Mouse (Mus musculus) lung, postnatal 0 days (tissue): ENCODE data around the gene Tango6. TPM values are rescaled to one million over a fixed set of nuclear protein-coding genes. Genes with fewer than 3 reads are reported as not detected.

Experiments used
- ATAC-seq: fragments of 200-750 bp; cut with Nextera tagmentation; 2 replicates; pipeline ENCODE4 v1.8.0; 2017; ENCODE audit warnings: moderate library complexity
- DNase-seq: peaks from one replicate; pipeline ENCODE4 v3.0.0-alpha.2; 2016; ENCODE audit warnings: low spot score
- H3K27ac ChIP-seq: fragments of 300-500 bp; sonication (generic); 2 replicates; pipeline ENCODE4 v1.5.1; 2014; ENCODE audit warnings: antibody characterized with exemption, mild to moderate bottlenecking, low read length, mixed read lengths
- H3K27me3 ChIP-seq: fragments of 300-500 bp; sonication (generic); replicated peaks from 2 replicates; pipeline ENCODE4 v1.6.1; 2014; ENCODE audit warnings: low read length, mixed read lengths; ENCODE audit not compliant: insufficient read depth
- H3K36me3 ChIP-seq: fragments of 300-500 bp; sonication (generic); 2 replicates; pipeline ENCODE4 v1.6.1; 2014; ENCODE audit warnings: low read length, mixed read lengths; ENCODE audit not compliant: insufficient read depth
- H3K4me1 ChIP-seq: fragments of 300-500 bp; sonication (generic); 2 replicates; pipeline ENCODE4 v1.6.1; 2014; ENCODE audit warnings: antibody characterized with exemption, low read depth, low read length, mixed read lengths; ENCODE audit not compliant: insufficient read depth
- H3K4me2 ChIP-seq: fragments of 300-500 bp; sonication (generic); replicated peaks from 2 replicates; pipeline ENCODE4 v1.6.1; 2014; ENCODE audit warnings: low read depth, mild to moderate bottlenecking, low read length, moderate library complexity, mixed read lengths
- H3K4me3 ChIP-seq: fragments of 300-500 bp; sonication (generic); 2 replicates; pipeline ENCODE4 v1.5.1; 2014; ENCODE audit warnings: low read depth, low read length
- H3K9ac ChIP-seq: fragments of 300-500 bp; sonication (generic); replicated peaks from 2 replicates; pipeline ENCODE4 v1.6.1; 2014; ENCODE audit warnings: low read depth, mild to moderate bottlenecking
- H3K9me3 ChIP-seq: fragments of 300-500 bp; sonication (generic); 2 replicates; pipeline ENCODE4 v1.6.1; 2016; ENCODE audit warnings: low read length, mixed read lengths
- CTCF ChIP-seq: IDR thresholded peaks from 2 replicates; pipeline ENCODE4 v1.5.1; 2016; ENCODE audit warnings: antibody characterized with exemption, mild to moderate bottlenecking
- EP300 ChIP-seq: IDR thresholded peaks from 2 replicates; pipeline ENCODE4 v1.6.1; 2016; ENCODE audit warnings: antibody characterized with exemption, mild to moderate bottlenecking, control low read depth
- WGBS: fragments of 180-500 bp; shearing (Covaris S2); extraction: QIAGEN DNeasy Blood & Tissue Kit; methylation state at CpG from one replicate; pipeline ENCODE4 v1.1.7; 2014; 5-methylcytosine and 5-hydroxymethylcytosine counted together
- polyA plus RNA-seq: library from polyadenylated mRNA; unstranded; fragments of >200 nt; fragmentation: Nextera tagmentation; extraction: Ambion mirVana; gene quantifications from 2 replicates; pipeline ENCODE4 v1.2.1, GENCODE M21; 2015

Tango6 gene
- polyA plus RNA-seq, 1 experiment from 2014 or later: 3.5 TPM

DNA sequence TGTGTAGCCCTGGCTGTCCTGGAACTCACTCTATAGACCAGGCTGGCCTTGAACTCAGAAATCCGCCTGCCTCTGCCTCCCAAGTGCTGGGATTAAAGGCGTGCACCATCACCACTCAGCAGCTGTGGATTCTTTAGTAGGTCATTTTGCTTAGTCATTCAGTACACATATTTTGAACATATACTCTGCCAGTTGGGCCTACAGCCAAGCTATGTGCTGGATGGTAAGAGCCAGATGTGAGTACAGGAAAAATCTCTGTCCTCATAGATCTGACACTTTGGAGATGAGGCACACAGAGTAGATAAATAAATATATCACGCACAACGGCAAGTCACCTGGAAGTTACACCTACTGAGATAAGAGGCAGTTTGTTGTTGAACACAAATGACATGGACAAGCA, 129.7 kb downstream of the Tango6 start:
- Histone ChIP-seq H3K4me2 (no peak overlapping the region), H3K27ac (no peak overlapping the region), H3K9ac (no peak overlapping the region), H3K27me3 (no peaks in the 10 kb centered on the region), H3K4me3 (no peak overlapping the region), H3K36me3 (no peaks in the 10 kb centered on the region), H3K4me1 (no peaks in the 10 kb centered on the region), H3K9me3 (no peaks in the 10 kb centered on the region)
- DNase-seq (peak; percentile 45), ATAC-seq (no peak; the same call in 1 of the 2 replicates)
- WGBS: 77% methylated on average over 4 of the region's 4 CpGs
- TF ChIP-seq EP300 (no peak), CTCF (no peak)

DNA sequence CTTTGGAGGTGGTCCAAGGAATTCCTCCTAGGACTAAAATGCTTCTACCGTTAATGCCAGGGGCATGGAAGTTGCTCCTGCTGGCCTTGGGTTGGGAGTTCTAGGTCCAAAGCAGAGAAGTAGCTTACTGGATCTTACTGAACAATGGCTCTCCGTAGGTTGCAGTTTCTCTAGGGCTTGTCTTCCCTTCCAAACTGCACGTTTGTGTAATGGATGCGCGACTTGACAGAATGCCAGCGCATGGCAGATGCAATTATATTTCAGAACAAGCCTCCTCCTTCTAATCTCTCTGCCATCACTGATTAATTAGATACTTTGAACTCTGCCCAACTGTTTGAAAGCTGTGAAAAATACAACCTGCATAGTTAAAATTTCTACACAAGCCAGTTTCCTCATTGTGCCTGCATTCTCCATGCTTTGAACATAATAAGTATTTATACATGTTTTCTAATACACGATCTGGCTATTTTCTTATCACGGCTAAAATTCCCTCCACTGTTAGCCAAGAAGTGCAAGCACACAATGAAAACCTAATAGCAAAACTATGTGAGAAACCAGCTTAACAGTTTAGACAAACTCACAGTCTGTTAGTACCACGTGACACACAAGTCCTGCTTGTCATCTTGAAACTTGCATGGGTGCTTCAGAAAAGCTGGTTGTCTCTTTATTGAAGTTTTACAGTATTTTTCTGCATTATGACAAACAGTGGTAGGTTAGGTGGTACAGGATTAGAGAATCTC, 133.7 kb downstream of the Tango6 start:
- no peak overlapping the region for H3K4me2 ChIP-seq
- peak; percentile 41 for DNase-seq
- no peak for ATAC-seq
- no peaks in the 10 kb centered on the region; the same call in 1 of the 2 replicates for H3K36me3 ChIP-seq
- H3K4me1 ChIP-seq: no peaks in the 10 kb centered on the region
- H3K9ac ChIP-seq: no peak overlapping the region
- TF ChIP-seq CTCF: no peak
- no peak for TF ChIP-seq EP300
- H3K9me3 ChIP-seq: no peaks in the 10 kb centered on the region
- WGBS: 44% methylated on average over 9 of the region's 9 CpGs
- no peaks in the 10 kb centered on the region for H3K27me3 ChIP-seq
- H3K27ac ChIP-seq: no peak overlapping the region
- no peak overlapping the region for H3K4me3 ChIP-seq

DNA sequence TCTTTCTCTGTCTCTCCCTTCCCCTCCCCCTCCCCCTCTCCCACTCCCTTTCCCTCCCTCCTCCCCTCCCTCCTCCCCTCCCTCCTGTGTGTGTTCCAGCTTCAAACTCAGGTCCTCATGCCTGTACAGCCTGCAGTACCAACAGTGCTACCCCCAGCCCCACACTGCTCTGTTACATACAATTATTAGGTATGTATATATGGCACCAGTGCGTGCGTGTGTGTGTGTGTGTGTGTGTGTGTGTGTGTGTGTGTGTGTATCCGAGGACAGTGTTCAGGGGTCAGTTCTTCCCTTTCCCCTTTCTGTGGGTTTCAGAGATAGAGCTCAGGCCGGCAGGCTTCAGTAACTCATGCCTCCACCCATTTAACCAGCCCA, 134.3 kb downstream of the Tango6 start:
- H3K4me1 ChIP-seq: no peaks in the 10 kb centered on the region
- no peak for TF ChIP-seq CTCF
- TF ChIP-seq EP300: no peak
- H3K27ac ChIP-seq: no peak overlapping the region

DNA sequence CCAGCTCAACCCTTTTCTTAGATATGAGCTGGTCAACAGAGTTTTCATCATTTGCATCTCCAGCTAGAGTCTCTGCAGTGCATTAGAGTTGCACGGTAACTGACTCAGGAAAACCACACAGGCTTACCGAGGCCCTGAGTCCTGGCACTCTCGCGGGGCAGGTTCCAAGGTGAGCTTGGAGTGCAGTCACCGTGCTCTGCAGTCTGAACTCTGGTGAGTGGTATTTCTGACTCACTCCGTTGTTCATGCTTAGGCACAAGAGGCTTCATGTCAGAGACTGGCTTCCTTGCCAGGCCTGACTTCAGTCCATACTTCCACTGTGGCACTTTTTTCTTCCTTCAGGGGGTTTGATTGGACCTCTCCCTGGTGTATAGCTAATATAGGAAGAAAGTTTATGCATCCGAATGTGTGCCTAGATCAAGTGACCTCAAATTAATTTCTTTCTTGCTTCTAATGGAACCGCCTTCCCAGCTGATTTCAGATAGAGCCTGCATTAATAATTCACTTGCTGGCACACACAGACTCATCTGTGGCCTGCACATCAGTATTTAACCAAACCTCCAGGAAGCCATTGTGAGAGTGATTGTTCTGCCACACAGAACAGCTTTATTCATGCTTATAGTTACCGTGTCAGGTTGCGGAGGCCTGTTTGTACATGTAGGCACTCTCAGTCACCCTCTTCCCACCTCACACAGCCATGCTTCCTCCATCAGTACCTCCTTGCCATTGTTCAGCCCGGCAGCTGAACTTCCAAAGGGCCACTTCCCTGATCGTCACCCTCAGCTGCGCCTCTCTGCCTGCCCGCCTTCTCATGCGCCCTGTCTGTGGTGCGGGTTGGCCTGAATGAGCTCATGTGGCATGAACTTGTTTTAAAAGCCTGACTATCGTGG, 136.0 kb downstream of the Tango6 start:
- Histone ChIP-seq H3K4me1 (no peaks in the 10 kb centered on the region), H3K4me3 (no peak overlapping the region), H3K27me3 (no peaks in the 10 kb centered on the region), H3K4me2 (no peak overlapping the region), H3K9ac (no peak overlapping the region), H3K9me3 (no peaks in the 10 kb centered on the region), H3K27ac (no peak overlapping the region), H3K36me3 (no peaks in the 10 kb centered on the region; the same call in 1 of the 2 replicates)
- DNase-seq (no peak), ATAC-seq (no peak)
- WGBS: 75% methylated on average over 17 of the region's 17 CpGs
- TF ChIP-seq CTCF (no peak), EP300 (no peak)

More for the DNA sequence above, 134.3 kb downstream of the Tango6 start:
- Histone ChIP-seq H3K4me3 (no peak overlapping the region), H3K27me3 (no peaks in the 10 kb centered on the region), H3K9me3 (no peaks in the 10 kb centered on the region), H3K4me2 (no peak overlapping the region), H3K36me3 (no peaks in the 10 kb centered on the region; the same call in 1 of the 2 replicates), H3K9ac (no peak overlapping the region)
- WGBS: 59% methylated on average over 4 of the region's 4 CpGs
- DNase-seq (no peak), ATAC-seq (no peak)

DNA sequence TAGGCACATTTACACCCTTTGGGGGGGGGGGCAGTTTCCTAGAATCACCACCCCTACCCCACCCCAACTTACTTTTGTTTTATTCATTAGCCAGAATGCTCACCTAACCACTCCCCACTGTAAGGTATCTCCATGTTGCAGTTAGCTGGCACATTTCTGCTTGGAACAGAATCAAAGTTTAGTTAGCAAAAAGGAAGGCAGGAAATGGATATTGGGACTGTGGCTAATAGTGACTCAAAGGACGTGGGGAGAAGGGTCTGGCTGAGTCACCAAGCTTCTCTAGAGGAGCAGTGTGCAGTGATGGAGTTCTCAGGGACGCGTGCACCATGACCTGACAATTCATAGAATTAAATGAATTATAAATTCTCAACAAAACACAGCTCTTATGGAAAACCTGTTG, 136.7 kb downstream of the Tango6 start:
- 74% methylated on average over 3 of the region's 3 CpGs for WGBS
- Histone ChIP-seq H3K4me2 (no peak overlapping the region), H3K36me3 (no peaks in the 10 kb centered on the region; the same call in 1 of the 2 replicates), H3K4me1 (no peaks in the 10 kb centered on the region), H3K9me3 (no peaks in the 10 kb centered on the region), H3K27me3 (no peaks in the 10 kb centered on the region), H3K4me3 (no peak overlapping the region), H3K27ac (no peak overlapping the region), H3K9ac (no peak overlapping the region)
- DNase-seq (no peak), ATAC-seq (no peak)
- no peak for TF ChIP-seq CTCF
- TF ChIP-seq EP300: no peak
